Mouse (Mus musculus) C2C12 (cell line): Measurements from ENCODE around the gene Olfr669.

Experiments used
- CEBPB ChIP-seq: IDR thresholded peaks from one replicate; pipeline ENCODE4 v1.6.1; 2011; ENCODE audit warnings: low read depth, mild to moderate bottlenecking, control low read depth, moderate library complexity
- CTCF ChIP-seq: IDR thresholded peaks from one replicate; pipeline ENCODE4 v1.5.1; 2011; ENCODE audit not compliant: control insufficient read depth, insufficient read depth, insufficient read length
- MAX ChIP-seq: IDR thresholded peaks from one replicate; pipeline ENCODE4 v1.6.1; 2011; ENCODE audit warnings: mild to moderate bottlenecking, control low read depth
- MYOD1 ChIP-seq: IDR thresholded peaks from one replicate; pipeline ENCODE4 v1.6.1; 2011; ENCODE audit warnings: low read depth; ENCODE audit not compliant: control insufficient read depth, insufficient read length
- MYOG ChIP-seq: IDR thresholded peaks from one replicate; pipeline ENCODE4 v1.6.1; 2011; ENCODE audit not compliant: control insufficient read depth, insufficient read length; ENCODE audit errors: extremely low read depth
- USF1 ChIP-seq: IDR thresholded peaks from one replicate; pipeline ENCODE4 v1.6.1; 2011; ENCODE audit warnings: low read depth, mild to moderate bottlenecking, control low read depth, moderate library complexity

DNA sequence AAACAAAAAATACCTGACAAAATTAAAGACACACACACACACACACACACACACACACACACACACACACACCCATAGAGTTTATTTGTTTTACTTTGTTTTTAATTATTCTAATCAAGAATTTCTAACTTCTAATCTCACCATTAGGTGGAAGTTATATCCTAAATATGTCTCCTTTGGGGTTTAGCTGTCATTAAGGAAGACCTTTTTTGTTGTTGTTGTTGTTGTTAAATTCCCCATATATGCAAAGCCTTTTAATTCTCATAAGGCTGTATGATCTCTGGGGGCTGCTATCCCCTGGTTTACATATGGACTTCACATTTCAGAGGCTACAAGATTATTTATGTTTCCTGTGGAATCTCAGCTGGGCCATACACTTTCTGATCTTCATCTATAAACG, at the start of gene Olfr669:
- TF ChIP-seq CTCF (no peak), MYOG (no peak), MAX (no peak), USF1 (no peak), MYOD1 (no peak), CEBPB (no peak)
